Mouse (Mus musculus) kidney, adult 2 months (tissue): Measurements from ENCODE around the gene Tom1.

Experiments used
- CTCF ChIP-seq: fragments of 200-500 bp; conservative IDR thresholded peaks from 2 replicates; pipeline ENCODE4 v1.5.1; 2011; ENCODE audit warnings: low read depth, mild to moderate bottlenecking, control low read depth, low read length, moderate library complexity, mixed read lengths; ENCODE audit not compliant: insufficient read depth, insufficient read length
- POLR2A ChIP-seq: fragments of 200-500 bp; IDR thresholded peaks from one replicate; pipeline ENCODE4 v1.6.1; 2011; ENCODE audit warnings: low read depth, low read length, control low read depth

- TF ChIP-seq CTCF (no peak), POLR2A (no peak)
Observed at GRCm38 (mm10) chr8:75013964-75014363, 19.5 kb upstream of the Tom1 start.
